Mouse (Mus musculus) urinary bladder, postnatal 10 days (tissue): Measurements from ENCODE around the gene Slc43a2.

ENCODE experiments used
- DNase-seq: peaks from one replicate; pipeline ENCODE4 v3.0.0; 2022; ENCODE audit warnings: low spot score

Slc43a2 gene

DNA sequence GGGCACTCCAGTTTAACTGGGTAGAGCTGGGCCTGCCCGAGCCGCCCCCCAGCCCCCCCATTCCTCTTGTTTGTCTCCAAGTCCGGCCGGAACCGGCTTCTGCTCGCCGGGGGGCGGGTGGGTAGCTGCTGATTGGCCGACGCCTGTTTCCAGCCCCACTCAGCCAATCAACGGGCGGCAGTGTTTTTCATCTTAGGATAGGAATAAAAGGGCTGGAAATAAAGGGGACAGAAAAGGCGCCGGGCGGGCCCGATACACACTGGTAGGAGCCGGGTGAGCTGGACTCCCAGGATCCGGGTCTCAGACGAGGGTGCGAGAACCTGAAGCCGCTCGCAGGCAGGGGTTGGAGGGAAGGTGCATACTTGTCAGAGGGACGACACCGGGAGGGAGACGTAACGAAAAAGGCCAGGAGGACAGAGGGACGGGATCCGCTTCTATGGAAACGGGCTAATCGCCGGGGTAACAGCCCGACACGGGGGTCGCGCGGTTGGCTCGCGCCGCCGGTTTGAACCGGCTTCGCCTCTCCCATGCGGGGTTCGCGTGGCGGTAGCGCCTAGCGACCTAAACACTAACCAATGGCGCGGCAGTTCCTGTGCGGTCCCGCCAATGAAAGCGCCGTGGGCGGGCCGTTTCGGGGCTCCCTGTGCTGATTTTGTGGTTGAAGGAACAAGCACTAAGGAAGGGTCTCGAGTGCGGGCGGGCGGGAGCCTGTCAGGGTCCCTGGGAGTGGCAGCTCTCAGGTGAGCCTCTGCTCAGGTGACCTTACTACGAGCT is at the start of gene Slc43a2:
Gene Slc43a2 (plus strand): TSS at position 226 of the 774 bp plus-strand sequence.
- peak; percentile 66 for DNase-seq

DNA sequence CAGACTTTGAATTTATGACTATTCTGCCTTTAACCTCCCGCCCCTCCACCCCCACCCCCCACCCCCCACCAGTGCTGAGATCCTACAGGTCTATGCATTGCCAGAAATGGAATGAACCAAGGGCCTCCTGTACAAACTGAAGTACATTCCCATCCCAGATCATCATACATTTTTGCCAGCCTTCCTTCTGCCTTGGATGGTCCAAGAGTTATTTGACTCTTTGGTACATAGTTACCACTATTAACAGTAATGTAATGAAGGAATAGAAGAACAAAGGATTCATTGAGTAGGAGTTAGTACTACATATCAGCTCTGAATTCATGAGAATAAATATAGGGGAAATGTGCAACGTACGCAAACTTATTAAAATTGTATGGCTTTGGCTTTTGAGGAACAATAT is 45.3 kb upstream of the Slc43a2 start:
- no peak for DNase-seq

DNA sequence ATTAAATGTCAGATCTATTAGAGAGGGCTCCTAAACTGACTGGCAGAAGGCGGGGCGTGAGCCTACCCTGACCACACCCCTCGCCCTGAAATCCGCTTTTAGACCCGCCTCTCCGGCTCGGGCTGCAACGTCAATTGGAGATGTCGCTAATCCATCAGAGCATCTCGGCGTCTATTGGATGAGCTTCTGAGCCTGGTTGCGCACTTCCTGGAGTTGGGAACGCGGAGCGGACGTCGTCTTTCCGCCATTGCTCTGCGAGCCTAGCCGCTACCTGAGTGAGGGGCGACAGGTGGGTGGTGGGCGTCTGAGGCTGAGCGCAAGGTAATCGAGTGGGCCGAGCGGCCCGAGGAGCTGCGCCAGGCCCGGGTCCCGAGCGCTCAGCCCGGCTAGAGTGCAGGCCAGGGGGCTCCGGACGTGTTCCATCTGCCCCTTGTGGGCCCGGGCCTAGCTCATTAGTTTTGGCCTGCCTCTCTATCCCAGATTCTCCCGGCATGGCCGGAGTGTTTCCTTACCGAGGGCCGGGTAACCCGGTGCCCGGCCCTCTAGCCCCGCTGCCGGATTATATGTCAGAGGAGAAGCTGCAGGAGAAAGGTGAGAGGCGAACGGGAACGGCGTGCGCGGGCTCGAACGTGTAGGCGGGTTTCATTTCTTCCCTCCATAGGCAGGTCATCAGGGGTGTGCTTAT is 44.8 kb upstream of the Slc43a2 start, which contains the start of gene Prpf8:
Gene Prpf8 (plus strand): TSS at position 216 of the 685 bp plus-strand sequence.
- peak; percentile 88 for DNase-seq

GRCm38 (mm10) chr11:75487496-75487895 is 44.0 kb upstream of the Slc43a2 start:
- no peak for DNase-seq

DNA sequence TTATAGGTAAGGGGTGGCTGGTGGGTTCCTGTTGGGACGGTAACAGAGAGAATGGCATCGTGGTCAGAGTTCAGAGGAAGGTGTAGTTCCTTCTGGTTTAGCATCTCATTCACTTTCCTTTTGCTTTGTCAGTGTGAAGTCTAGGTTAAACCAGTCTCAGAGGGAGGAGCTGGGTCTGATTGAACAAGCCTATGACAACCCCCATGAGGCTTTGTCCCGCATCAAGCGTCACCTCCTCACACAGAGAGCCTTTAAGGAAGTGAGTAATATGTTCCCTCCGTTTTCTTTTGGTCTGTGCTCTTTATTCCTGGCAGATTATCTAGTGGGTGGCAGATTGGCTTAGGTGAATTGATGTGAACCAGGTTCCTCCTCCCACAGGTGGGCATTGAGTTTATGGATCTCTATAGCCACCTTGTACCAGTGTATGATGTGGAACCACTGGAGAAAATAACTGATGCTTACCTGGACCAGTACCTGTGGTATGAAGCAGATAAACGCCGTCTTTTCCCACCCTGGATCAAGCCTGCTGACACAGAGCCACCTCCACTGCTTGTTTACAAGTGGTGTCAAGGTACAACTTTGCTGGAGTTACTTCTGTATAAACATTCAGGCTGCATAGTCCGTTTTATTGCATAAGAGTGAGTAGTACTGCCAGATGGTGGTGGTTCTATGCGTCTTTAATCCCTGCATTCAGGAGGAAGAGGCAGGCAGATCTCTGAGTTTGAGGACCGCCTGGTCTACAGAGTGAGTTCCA is 37.0 kb upstream of the Slc43a2 start:
- DNase-seq, result no peak

- no peak for DNase-seq
Observed at GRCm38 (mm10) chr11:75498126-75498525, 33.4 kb upstream of the Slc43a2 start.

- no peak for DNase-seq
Observed at GRCm38 (mm10) chr11:75508162-75508561, 23.3 kb upstream of the Slc43a2 start.

DNA sequence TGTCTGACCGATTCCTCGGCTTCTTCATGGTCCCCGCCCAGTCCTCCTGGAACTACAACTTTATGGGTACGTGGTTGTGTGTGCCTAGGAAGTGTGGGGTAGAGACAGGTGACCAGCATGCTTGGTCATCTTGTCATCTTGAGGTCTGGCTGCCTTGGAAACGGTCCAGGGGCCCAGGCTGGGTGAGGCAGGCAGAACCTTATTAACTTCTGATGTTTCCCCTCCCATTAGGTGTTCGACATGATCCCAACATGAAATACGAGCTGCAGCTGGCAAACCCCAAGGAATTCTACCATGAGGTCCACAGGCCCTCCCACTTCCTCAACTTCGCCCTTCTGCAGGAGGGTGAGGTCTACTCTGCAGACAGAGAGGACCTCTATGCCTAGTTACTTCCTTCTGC is 22.6 kb upstream of the Slc43a2 start:
- DNase-seq, result no peak

DNA sequence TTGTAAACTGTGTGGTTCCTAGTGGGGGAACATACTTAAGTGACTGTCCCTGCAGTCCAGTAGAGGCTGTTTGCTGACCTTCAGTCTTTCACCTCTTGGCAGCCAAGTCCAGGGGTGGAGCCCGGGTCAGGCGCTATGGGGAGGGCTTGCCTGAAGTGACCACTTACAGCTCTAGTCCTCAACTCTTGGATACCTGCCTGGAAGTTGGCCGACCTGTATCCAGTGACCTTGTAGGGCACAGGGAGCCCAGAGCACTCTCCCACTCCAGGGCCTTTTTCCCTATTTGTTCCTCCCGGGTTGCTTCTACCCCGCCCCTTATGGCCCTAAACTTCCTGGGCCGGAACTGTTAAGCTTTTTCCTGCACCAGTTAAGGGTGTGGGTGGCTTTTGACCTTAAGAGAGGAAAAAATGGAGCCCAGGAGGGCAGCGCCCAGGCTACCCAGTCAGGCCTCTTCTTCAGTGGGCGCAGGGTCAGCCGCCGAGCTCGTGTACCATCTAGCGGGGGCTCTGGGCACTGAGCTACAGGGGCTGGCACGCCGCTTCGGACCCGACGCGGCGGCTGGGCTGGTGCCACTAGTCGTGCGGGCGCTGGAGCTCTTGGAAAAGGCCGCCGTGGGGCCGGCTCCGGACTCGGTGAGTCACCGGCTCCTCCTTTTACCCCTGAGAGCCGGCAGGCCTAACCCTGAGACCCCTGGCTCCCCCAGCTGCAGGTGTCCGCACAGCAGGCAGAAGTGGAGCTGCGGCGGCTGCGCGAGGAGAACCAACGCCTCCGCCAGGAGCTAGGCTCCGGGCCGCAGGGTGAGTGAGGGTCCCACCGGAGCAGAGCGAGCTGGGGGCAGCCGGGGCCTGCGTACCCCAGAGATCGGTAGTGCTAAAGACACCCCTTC is 21.5 kb upstream of the Slc43a2 start, which contains the start of gene Rilp:
Gene Rilp (plus strand): TSS at position 354 of the 886 bp plus-strand sequence.
- DNase-seq, result peak; percentile 20

- peak; percentile 83 for DNase-seq
Observed at GRCm38 (mm10) chr11:75510627-75510993, 20.9 kb upstream of the Slc43a2 start.

GRCm38 (mm10) chr11:75511213-75511612 is 20.3 kb upstream of the Slc43a2 start:
- no peak for DNase-seq

DNA sequence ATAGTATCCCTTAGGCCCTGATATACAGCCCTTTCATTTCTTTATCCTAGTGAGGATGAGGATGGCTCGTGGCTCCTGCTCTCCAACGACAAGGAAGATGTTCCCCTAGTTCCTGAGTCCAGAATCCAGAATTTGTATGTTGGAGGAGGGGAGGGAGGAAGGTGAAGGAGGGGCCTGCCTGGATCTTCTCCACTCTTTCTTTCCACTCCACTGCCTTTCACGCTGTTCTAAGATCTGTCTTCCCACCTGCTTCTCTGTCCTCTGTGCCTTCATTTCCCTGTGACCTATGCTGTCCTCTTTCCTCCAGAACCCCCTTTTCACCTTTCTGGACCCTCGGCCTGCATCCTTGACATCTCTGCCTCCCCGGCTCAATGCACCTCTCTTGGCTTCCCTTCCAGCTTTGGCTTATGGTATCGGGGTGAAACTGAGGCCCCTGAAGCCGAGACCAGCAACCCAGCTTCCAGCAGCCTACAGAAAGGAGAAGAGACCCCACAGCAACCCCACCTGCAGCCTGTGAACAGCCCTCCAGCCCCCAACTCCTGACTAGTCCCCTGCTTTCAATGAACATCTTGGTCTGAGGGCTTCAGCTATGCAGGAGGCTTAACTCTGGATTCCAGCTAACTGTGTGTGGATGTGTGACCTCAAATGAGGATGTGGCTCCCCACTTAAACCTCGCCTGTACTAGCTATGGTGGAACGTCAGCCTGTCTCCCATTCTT is 19.0 kb upstream of the Slc43a2 start:
- DNase-seq, result no peak

- DNase-seq, result no peak
Observed at GRCm38 (mm10) chr11:75513336-75513735, 18.2 kb upstream of the Slc43a2 start, which contains the start of gene Scarf1. TSS of gene Scarf1 (plus strand) at chr11:75513540.

- no peak for DNase-seq
Observed at GRCm38 (mm10) chr11:75515186-75515585, 16.3 kb upstream of the Slc43a2 start.

GRCm38 (mm10) chr11:75519834-75520633 is 11.5 kb upstream of the Slc43a2 start:
- DNase-seq, result no peak

DNA sequence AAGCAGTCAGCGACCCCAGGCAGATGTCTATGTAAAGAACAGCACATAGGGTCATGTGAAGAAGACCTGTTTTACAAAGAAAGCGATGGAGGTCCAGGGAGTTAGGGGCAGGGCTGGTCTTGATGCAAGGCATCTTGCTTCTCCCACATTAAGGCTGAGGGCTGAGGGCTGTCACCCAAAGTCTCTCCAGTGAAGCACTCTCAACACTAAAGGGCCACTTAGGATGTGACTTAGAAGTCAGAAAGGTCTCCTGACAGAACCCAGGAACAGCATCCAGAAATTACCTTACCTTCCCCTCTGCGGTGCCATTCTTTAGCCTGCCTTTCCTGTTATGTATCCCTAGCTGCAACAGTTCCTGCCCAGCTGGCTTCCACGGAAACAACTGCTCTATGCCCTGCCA is 9.9 kb upstream of the Slc43a2 start:
- DNase-seq, result no peak

DNA sequence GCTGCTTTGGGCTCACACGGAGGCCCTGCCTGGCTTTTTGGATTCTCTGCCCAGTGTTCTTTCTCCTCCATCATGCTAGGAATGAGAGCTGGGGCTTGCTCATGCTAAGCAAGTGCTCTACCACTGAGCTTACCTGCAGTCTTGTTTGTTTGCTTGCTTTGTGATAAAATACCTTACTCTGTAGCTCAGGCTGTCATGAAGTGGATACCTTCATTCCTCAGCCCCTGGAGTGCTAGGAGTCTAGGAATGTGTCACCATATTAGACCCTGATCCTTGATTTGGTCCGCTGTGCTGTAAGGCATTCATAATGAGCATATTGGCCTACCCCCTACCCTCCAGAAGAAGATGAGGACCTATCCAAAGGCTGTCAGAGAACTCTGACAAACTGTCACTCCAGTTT is 8.7 kb upstream of the Slc43a2 start:
- DNase-seq, result no peak

DNA sequence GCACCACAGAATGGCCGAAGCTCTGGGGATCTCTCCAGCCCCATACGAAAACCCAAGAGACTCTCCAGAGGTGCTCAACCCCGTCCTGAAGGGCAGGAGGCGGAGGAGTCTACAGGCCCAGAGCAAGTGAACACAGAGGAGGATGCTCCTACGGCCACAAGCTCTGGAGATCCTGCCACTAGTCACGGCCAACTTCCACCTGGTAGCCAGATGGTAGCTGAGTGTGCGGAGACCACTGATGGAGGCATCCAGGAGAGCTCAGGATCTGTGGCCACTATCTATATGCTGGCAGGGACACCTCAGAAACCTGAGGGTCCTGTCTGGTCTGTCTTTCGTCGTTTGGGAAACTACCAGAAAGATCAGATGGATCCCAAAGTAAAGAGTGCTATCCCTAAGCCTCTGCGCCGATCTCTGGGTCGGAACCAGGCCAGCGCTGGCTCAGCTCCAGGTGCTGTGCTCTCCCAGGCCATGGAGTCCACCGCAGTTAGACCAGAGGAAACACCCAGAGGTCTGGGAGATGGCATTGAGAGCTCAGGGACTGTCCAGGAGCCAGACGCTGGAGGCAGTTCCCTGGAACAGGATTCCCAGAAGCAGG is 5.9 kb upstream of the Slc43a2 start:
- no peak for DNase-seq

GRCm38 (mm10) chr11:75526943-75527342 is 4.6 kb upstream of the Slc43a2 start:
- DNase-seq, result no peak

GRCm38 (mm10) chr11:75529771-75530170 is 1.7 kb upstream of the Slc43a2 start:
- no peak for DNase-seq
